Mouse (Mus musculus): ENCODE data around the gene Prkce.

DNA sequence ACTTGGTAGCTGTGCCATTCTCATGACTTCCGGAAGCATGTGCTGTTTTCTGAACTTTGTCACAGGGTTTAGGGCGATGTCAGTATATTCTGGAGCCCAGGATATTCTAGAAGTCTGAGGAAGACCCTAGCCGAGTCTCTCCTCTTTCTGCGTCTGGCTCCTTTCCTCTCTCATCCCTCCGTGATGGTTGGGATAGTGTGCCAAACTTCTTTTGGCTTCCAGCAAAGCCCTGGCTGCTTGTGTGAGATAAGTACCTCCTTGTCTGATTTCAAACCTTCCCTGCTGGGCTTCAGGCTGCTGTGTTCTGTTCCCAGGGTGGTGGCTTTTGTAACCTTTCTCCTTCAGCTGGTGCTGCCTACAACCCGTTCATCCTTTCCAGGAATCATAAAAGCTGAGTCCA lies 105.4 kb downstream of the Prkce start:
- TF ChIP-seq CTCF (IDR thresholded peaks at IDR 0.05; ENCODE audit: low read depth, low read length) = no peak
- TF ChIP-seq GATA1 (IDR thresholded peaks at IDR 0.05; ENCODE audit: borderline replicate concordance, low read length) = no peak

Measured in G1E (cell line).